Mouse (Mus musculus): Measurements from ENCODE around the gene Tmem79. TPM values are rescaled to one million over a fixed set of nuclear protein-coding genes. Genes with fewer than 3 reads are reported as not detected.
"Not testable (repeated sequence)": the region's sequence is repeated elsewhere in the genome, so short reads cannot be mapped to it uniquely, and the experiment has no call there.

The Tmem79 gene
- polyA plus RNA-seq, 1 experiment from 2014 or later: 2.6 TPM

- not testable (repeated sequence) for H3K9ac ChIP-seq (replicated peaks); H3K36me3 ChIP-seq; H3K4me1 ChIP-seq (replicated peaks); H3K27ac ChIP-seq
- Histone ChIP-seq H3K27me3 (peaks cover 33% of the 10 kb centered on the region), H3K4me3 (replicated peaks) (peak overlapping the region; percentile 27), H3K9me3 (peaks cover 10% of the 10 kb centered on the region), H3K4me2 (peak overlapping the region; percentile 54)
- WGBS: 6% methylated on average over 21 of the region's 22 CpGs
- peak; percentile 67; the same call in 1 of the 2 replicates for ATAC-seq (ENCODE audit: insufficient number of reproducible peaks, insufficient read depth, low FRiP score, low TSS enrichment, low read depth)
Measured at GRCm38 (mm10) chr3:88366830-88367428, 31.0 kb upstream of the Tmem79 start.

GRCm38 (mm10) chr3:88365705-88366361 is 29.9 kb upstream of the Tmem79 start:
- H3K9me3 ChIP-seq: peaks cover 10% of the 10 kb centered on the region

GRCm38 (mm10) chr3:88364337-88364736 is 28.4 kb upstream of the Tmem79 start, which contains the start of gene Paqr6:
Gene Paqr6 (plus strand): TSS chr3:88364584.
- Histone ChIP-seq H3K36me3 (peaks cover 34% of the 10 kb centered on the region), H3K4me2 (peak within 1 kb of the TSS; percentile 27), H3K4me3 (replicated peaks) (no peak within 1 kb of the TSS), H3K27me3 (peaks cover 33% of the 10 kb centered on the region), H3K4me1 (replicated peaks) (peaks cover 8% of the 10 kb centered on the region; the same call in 1 of the 2 replicates), H3K9ac (replicated peaks) (no peak within 1 kb of the TSS), H3K27ac (0 out of 2 replicates have a peak within 1 kb of the TSS, but pooled peaks have one; percentile 62), H3K9me3 (no peaks in the 10 kb centered on the region)
- under 1% methylated on average over 16 of the region's 16 CpGs for WGBS
- no peak for ATAC-seq (ENCODE audit: insufficient number of reproducible peaks, insufficient read depth, low FRiP score, low TSS enrichment, low read depth)

More at GRCm38 (mm10) chr3:88365705-88366361, 29.9 kb upstream of the Tmem79 start:
- H3K4me1 ChIP-seq (replicated peaks): peaks cover 8% of the 10 kb centered on the region; the same call in 1 of the 2 replicates
- H3K9ac ChIP-seq (replicated peaks): no peak overlapping the region
- H3K27me3 ChIP-seq: peaks cover 33% of the 10 kb centered on the region
- no peak overlapping the region for H3K4me2 ChIP-seq
- no peak overlapping the region for H3K27ac ChIP-seq
- WGBS: 31% methylated on average over 34 of the region's 34 CpGs
- no peak for ATAC-seq (ENCODE audit: insufficient number of reproducible peaks, insufficient read depth, low FRiP score, low TSS enrichment, low read depth)
- no peak overlapping the region for H3K4me3 ChIP-seq (replicated peaks)
- peaks cover 19% of the 10 kb centered on the region for H3K36me3 ChIP-seq

- Histone ChIP-seq H3K27ac (0 out of 2 replicates have a peak overlapping the region, but pooled peaks have one; percentile 62), H3K4me2 (no peak overlapping the region), H3K27me3 (peaks cover 33% of the 10 kb centered on the region), H3K4me1 (replicated peaks) (peaks cover 8% of the 10 kb centered on the region; the same call in 1 of the 2 replicates), H3K9me3 (no peaks in the 10 kb centered on the region), H3K4me3 (replicated peaks) (no peak overlapping the region), H3K9ac (replicated peaks) (no peak overlapping the region), H3K36me3 (peaks cover 40% of the 10 kb centered on the region)
- ATAC-seq (ENCODE audit: insufficient number of reproducible peaks, insufficient read depth, low FRiP score, low TSS enrichment, low read depth): no peak
- 54% methylated on average over 4 of the region's 4 CpGs for WGBS
Measured at GRCm38 (mm10) chr3:88363700-88364099, 27.8 kb upstream of the Tmem79 start.

GRCm38 (mm10) chr3:88361612-88362313 is 25.8 kb upstream of the Tmem79 start:
- Histone ChIP-seq H3K9ac (replicated peaks) (no peak overlapping the region), H3K36me3 (peaks cover 60% of the 10 kb centered on the region), H3K4me3 (replicated peaks) (no peak overlapping the region), H3K4me1 (replicated peaks) (peaks cover 8% of the 10 kb centered on the region; the same call in 1 of the 2 replicates), H3K27me3 (peaks cover 30% of the 10 kb centered on the region), H3K9me3 (no peaks in the 10 kb centered on the region), H3K4me2 (no peak overlapping the region), H3K27ac (no peak overlapping the region)
- 83% methylated on average over 2 of the region's 2 CpGs for WGBS
- no peak for ATAC-seq (ENCODE audit: insufficient number of reproducible peaks, insufficient read depth, low FRiP score, low TSS enrichment, low read depth)

- Histone ChIP-seq H3K27ac (no peak overlapping the region), H3K9ac (replicated peaks) (no peak overlapping the region), H3K27me3 (peaks cover 25% of the 10 kb centered on the region), H3K4me2 (no peak overlapping the region), H3K9me3 (no peaks in the 10 kb centered on the region), H3K36me3 (peaks cover 67% of the 10 kb centered on the region), H3K4me1 (replicated peaks) (peaks cover 8% of the 10 kb centered on the region; the same call in 1 of the 2 replicates), H3K4me3 (replicated peaks) (no peak overlapping the region)
- no peak for ATAC-seq (ENCODE audit: insufficient number of reproducible peaks, insufficient read depth, low FRiP score, low TSS enrichment, low read depth)
- WGBS: 74% methylated on average over 6 of the region's 6 CpGs
Measured at GRCm38 (mm10) chr3:88361096-88361495, 25.1 kb upstream of the Tmem79 start.

- H3K4me2 ChIP-seq: no peak overlapping the region
- ATAC-seq (ENCODE audit: insufficient number of reproducible peaks, insufficient read depth, low FRiP score, low TSS enrichment, low read depth): no peak
- H3K36me3 ChIP-seq: peaks cover 78% of the 10 kb centered on the region
- H3K9me3 ChIP-seq: no peaks in the 10 kb centered on the region
- H3K9ac ChIP-seq (replicated peaks): no peak overlapping the region
- H3K4me3 ChIP-seq (replicated peaks): no peak overlapping the region
- peaks cover 14% of the 10 kb centered on the region for H3K27me3 ChIP-seq
- WGBS: 88% methylated on average over 3 of the region's 3 CpGs
- no peak overlapping the region for H3K27ac ChIP-seq
- peaks cover 5% of the 10 kb centered on the region; the same call in 1 of the 2 replicates for H3K4me1 ChIP-seq (replicated peaks)
Measured at GRCm38 (mm10) chr3:88359989-88360388, 24.0 kb upstream of the Tmem79 start.

GRCm38 (mm10) chr3:88359584-88359983 is 23.6 kb upstream of the Tmem79 start:
- H3K4me1 ChIP-seq (replicated peaks): peaks cover 3% of the 10 kb centered on the region; the same call in 1 of the 2 replicates
- H3K9me3 ChIP-seq: no peaks in the 10 kb centered on the region
- no peak overlapping the region for H3K9ac ChIP-seq (replicated peaks)
- H3K27ac ChIP-seq: no peak overlapping the region
- H3K36me3 ChIP-seq: peaks cover 82% of the 10 kb centered on the region
- H3K4me2 ChIP-seq: no peak overlapping the region
- no peak for ATAC-seq (ENCODE audit: insufficient number of reproducible peaks, insufficient read depth, low FRiP score, low TSS enrichment, low read depth)
- 78% methylated on average over 5 of the region's 5 CpGs for WGBS
- H3K27me3 ChIP-seq: peaks cover 10% of the 10 kb centered on the region
- H3K4me3 ChIP-seq (replicated peaks): no peak overlapping the region

GRCm38 (mm10) chr3:88354396-88355165 is 18.6 kb upstream of the Tmem79 start:
- WGBS: 96% methylated on average over 8 of the region's 8 CpGs
- no peak for ATAC-seq (ENCODE audit: insufficient number of reproducible peaks, insufficient read depth, low FRiP score, low TSS enrichment, low read depth)
- no peak overlapping the region for H3K4me3 ChIP-seq (replicated peaks)
- no peaks in the 10 kb centered on the region for H3K4me1 ChIP-seq (replicated peaks)
- no peak overlapping the region for H3K4me2 ChIP-seq
- peaks cover 100% of the 10 kb centered on the region for H3K36me3 ChIP-seq
- H3K27ac ChIP-seq: no peak overlapping the region
- H3K9ac ChIP-seq (replicated peaks): no peak overlapping the region
- H3K9me3 ChIP-seq: no peaks in the 10 kb centered on the region
- no peaks in the 10 kb centered on the region for H3K27me3 ChIP-seq

GRCm38 (mm10) chr3:88352907-88353306 is 17.0 kb upstream of the Tmem79 start:
- H3K36me3 ChIP-seq: peaks cover 100% of the 10 kb centered on the region
- no peaks in the 10 kb centered on the region for H3K9me3 ChIP-seq

More at GRCm38 (mm10) chr3:88352907-88353306, 17.0 kb upstream of the Tmem79 start:
- H3K4me1 ChIP-seq (replicated peaks): no peaks in the 10 kb centered on the region
- H3K4me2 ChIP-seq: no peak overlapping the region
- no peaks in the 10 kb centered on the region for H3K27me3 ChIP-seq
- WGBS: 95% methylated on average over 9 of the region's 9 CpGs
- ATAC-seq (ENCODE audit: insufficient number of reproducible peaks, insufficient read depth, low FRiP score, low TSS enrichment, low read depth): no peak
- no peak overlapping the region for H3K9ac ChIP-seq (replicated peaks)
- H3K4me3 ChIP-seq (replicated peaks): no peak overlapping the region
- no peak overlapping the region for H3K27ac ChIP-seq

Data from limb, embryonic 12.5 days (tissue).